Mouse (Mus musculus) neural tube, postnatal 0 days (tissue): ENCODE measurements around the gene Gm17334. TPM values are rescaled to one million over a fixed set of nuclear protein-coding genes. Genes with fewer than 3 reads are reported as not detected.

Experiments used
- microRNA-seq: library from miRNA; unstranded; fragments of <30 nt; microRNA quantifications from one replicate; pipeline ENCODE4, GENCODE M21; 2016
- polyA plus RNA-seq: library from polyadenylated mRNA; unstranded; fragments of >200 nt; fragmentation: Nextera tagmentation; extraction: Ambion mirVana; gene quantifications from 2 replicates; pipeline ENCODE4 v1.2.1, GENCODE M21; 2015

The Gm17334 gene
- polyA plus RNA-seq, result 0.17 and 0.25 TPM in 2 replicates

GRCm38 (mm10) chr11:53773087-53773486 is at the start of gene Gm17334:
Gene Gm17334 (minus strand): TSS chr11:53773187.

GRCm38 (mm10) chr11:53769760-53770124 is 3.2 kb downstream of the Gm17334 start, which contains the start of gene Irf1:
Gene Irf1 (plus strand): TSS chr11:53770014.

Small RNA genes lying within 50 kb of the gene (microRNA-seq; reads per million reads assigned to microRNA genes)
- gene Mir7671, result not detected

Other genes with a start within 250 kb of the Gm17334 start
- 307 and 308 TPM in 2 replicates for gene Kif3a, start 205.8 kb downstream of the Gm17334 start, polyA plus RNA-seq
- gene Il4, start 154.5 kb downstream of the Gm17334 start, polyA plus RNA-seq, result 3.0 and 3.7 TPM in 2 replicates
- gene Il13, start 138.5 kb downstream of the Gm17334 start, polyA plus RNA-seq, result not detected in 2 replicates
- 11.7 and 11.8 TPM in 2 replicates for gene Rad50, start 65.9 kb downstream of the Gm17334 start, polyA plus RNA-seq
- 0.09 and 0.15 TPM in 2 replicates for gene Il5, start 52.4 kb downstream of the Gm17334 start, polyA plus RNA-seq
- gene Irf1, start 3.2 kb downstream of the Gm17334 start, polyA plus RNA-seq, result 5.2 and 5.6 TPM in 2 replicates
- gene Gm12216, start 86.1 kb upstream of the Gm17334 start, polyA plus RNA-seq, result 1.3 and 1.9 TPM in 2 replicates
- 8.5 and 9.3 TPM in 2 replicates for gene Slc22a5, start 118.5 kb upstream of the Gm17334 start, polyA plus RNA-seq
- 7.1 and 8.1 TPM in 2 replicates for gene Slc22a21, start 207.1 kb upstream of the Gm17334 start, polyA plus RNA-seq